Mouse (Mus musculus) cerebellum, adult 9-10 months (tissue): ENCODE measurements around the gene Armh1.
A peak's percentile ranks its signal among the peaks of the same experiment; 100 is the strongest.
"Not testable (repeated sequence)": the region's sequence is repeated elsewhere in the genome, so short reads cannot be mapped to it uniquely, and the experiment has no call there.

ENCODE experiments used
- DNase-seq: peaks from one replicate; pipeline ENCODE4 v3.0.0; 2022

Armh1 gene

DNA sequence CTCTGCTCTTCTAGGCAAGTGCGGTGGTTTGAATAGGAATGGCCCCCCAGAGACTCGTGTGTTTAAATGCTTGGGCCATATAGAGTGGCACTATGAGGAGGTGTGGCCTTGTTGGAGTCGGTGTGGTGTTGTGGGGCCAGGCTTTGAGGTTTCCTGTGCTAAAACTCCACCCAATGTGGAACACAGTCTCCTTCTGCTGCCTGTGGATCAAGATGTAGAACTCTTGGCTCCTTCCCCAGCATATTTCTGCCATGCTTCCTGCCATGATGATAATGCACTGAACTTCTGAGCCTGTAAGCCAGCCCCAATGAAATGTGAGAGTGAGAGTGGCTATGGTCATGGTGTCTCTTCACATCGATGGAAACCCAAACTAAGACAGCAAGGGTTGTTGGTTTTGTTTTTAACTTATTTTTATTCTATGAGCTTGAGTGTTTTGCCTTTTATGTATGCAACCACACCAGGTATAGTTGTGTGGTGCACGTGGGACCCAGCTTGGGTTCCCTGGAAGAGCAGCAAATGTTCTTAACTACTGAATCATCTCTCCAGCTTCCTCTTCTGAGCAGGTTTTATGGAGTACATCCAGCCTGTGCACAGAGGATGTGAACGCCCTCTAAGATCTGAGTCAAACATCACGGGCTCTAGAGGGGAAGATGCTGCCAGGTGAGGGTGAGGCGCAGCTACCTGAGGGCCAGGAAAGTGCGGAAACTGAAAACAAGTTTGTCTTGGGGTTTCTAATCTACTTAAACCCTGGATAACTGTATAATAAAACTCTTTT is 31.0 kb downstream of the Armh1 start:
- no peak for DNase-seq

- DNase-seq: peak; percentile 48
Observed at GRCm38 (mm10) chr4:117218517-117219219, 33.3 kb downstream of the Armh1 start.

GRCm38 (mm10) chr4:117217029-117217428 is 34.9 kb downstream of the Armh1 start:
- DNase-seq: no peak

- no peak for DNase-seq
Observed at GRCm38 (mm10) chr4:117214250-117214649, 37.7 kb downstream of the Armh1 start.

DNA sequence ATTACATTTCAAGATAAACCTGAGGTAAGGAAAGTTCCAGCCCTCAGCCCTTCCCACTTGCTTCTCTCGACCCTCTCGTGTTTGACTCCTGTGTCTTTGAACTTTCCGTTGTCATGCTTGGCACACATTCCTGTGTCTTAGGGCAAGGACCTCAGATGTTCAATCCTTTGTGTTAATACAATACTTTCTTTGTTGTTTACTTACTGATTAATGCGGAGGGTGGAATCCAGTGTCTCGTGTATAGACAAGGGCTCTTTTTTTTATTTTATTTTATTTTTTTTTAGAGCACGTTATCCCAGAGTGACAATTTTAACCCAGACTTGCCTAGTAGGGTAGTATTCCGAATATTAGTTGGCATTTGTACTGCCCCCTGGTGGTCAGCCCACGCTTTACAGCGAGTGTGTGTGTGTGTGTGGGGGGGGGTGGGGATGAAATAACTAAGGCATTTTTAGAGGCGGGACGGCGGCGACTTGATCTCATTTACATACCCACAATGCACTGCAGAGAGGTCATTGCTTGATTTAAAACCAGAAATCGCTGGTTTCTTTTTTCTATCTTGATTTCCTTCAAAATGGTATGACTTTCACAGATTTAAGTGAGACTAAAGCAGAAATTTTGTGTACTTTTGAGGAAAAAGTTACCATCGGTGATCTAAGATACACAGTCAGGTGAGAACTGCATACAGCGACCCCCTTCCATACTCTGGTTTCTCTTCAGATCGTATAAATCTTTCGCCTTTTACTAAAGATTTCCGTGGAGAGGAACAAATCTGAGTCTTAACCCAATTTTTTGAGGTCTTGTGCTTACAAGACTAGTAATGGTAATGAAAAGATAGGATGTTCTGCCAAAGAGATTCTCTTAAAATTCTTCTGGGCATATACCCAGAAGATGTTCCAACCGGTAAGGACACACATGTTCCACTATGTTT is 41.5 kb downstream of the Armh1 start:
- peak; percentile 63 for DNase-seq

- no peak for DNase-seq
Observed at GRCm38 (mm10) chr4:117209592-117209991, 42.3 kb downstream of the Armh1 start.

DNA sequence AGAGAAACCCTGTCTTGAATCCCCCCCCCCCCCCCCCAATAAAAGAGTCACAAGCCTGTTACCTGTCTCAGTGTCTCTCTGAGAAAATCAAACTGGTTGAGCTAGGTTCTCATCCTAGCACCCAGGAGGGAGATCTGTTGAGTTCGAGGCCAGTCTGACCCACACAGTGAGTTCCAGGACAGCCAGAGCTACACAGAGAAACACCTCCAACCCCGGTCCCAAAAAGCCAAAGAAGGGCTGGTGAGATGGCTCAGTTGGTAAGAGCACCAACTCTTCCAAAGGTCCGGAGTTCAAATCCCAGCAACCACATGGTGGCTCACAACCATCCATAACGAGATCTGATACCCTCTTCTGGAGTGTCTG is 49.0 kb downstream of the Armh1 start:
- no peak for DNase-seq

GRCm38 (mm10) chr4:117202046-117202991 is 49.6 kb downstream of the Armh1 start:
- DNase-seq: peak; percentile 65

- no peak for DNase-seq
Observed at GRCm38 (mm10) chr4:117191804-117192203, 60.1 kb downstream of the Armh1 start.

- no peak for DNase-seq
Observed at GRCm38 (mm10) chr4:117190660-117191059, 61.3 kb downstream of the Armh1 start.

- no peak for DNase-seq
Observed at GRCm38 (mm10) chr4:117189856-117190543, 61.9 kb downstream of the Armh1 start.

- peak; percentile 88 for DNase-seq
Observed at GRCm38 (mm10) chr4:117189382-117189855, 62.5 kb downstream of the Armh1 start.

DNA sequence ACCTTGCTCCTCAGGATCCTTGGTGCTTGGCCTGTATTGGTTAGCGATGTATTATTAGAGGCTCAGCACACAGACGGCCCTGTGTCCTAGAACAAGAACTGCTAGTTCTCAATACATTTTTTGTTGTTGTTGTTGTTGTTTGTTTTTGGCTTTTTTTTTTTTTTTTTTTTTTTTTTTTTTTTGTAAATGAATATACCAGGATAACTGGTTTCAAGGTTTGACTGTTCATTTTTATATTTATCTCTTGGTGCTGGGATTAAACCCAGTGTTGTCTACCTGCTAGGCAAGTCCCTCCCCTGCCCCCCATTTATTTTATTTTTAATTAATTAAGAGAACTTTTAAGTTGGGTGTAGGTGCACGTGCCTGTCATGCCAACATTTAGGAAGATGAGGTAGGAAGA is 63.0 kb downstream of the Armh1 start:
- no peak for DNase-seq

DNA sequence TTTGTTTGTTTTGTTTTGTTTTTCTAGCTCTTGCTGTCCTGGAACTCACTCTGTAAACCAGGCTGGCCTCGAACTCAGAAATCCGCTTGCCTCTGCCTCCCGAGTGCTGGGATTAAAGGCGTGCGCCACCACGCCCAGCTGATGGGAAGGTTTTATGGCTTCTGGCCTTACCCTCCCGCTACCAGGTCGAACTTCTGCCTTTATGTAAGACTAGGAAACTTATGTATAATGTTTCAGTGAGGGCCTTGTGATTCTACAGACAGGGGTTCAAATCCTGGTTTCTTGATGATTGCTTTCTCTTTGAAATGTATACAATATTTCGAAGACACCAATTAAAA is 69.2 kb downstream of the Armh1 start:
- DNase-seq: not testable (repeated sequence)

- DNase-seq: peak; percentile 91
Observed at GRCm38 (mm10) chr4:117181863-117182758, 69.8 kb downstream of the Armh1 start, which contains the start of gene Kif2c. Kif2c (minus strand) TSS chr4:117182639.

DNA sequence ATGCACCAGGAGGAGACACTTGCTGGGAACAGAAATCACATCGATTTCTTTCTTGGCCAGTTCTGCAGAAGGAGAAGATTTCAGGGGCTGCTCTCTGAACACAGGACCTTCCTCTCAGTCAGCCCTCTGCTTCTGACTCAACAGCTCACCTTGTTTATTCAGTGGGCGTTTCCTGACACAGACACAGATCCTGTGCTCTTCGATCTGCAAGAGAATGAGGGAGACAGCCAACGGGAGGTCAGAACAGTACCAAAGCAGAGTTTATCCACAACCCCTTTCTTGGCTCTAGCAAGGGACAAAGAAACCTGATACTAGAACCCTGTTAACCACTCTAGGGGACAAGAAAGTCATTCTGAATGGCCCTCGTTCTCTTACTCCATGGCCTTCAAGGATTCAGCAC is 82.0 kb downstream of the Armh1 start:
- DNase-seq: no peak
